Mouse (Mus musculus) heart, adult 8-10 months (tissue): ENCODE data around the gene Hes2. TPM values are rescaled to one million over a fixed set of nuclear protein-coding genes. Genes with fewer than 3 reads are reported as not detected.

Experiments used
- DNase-seq: peaks from one replicate; pipeline ENCODE4 v3.0.0; 2022; ENCODE audit warnings: low spot score
- total RNA-seq, 4 experiments: library from RNA; stranded (reverse); gene quantifications; 2 replicates each; pipeline ENCODE4 v1.2.4; 2022

The Hes2 gene
- total RNA-seq, result not detected

DNA sequence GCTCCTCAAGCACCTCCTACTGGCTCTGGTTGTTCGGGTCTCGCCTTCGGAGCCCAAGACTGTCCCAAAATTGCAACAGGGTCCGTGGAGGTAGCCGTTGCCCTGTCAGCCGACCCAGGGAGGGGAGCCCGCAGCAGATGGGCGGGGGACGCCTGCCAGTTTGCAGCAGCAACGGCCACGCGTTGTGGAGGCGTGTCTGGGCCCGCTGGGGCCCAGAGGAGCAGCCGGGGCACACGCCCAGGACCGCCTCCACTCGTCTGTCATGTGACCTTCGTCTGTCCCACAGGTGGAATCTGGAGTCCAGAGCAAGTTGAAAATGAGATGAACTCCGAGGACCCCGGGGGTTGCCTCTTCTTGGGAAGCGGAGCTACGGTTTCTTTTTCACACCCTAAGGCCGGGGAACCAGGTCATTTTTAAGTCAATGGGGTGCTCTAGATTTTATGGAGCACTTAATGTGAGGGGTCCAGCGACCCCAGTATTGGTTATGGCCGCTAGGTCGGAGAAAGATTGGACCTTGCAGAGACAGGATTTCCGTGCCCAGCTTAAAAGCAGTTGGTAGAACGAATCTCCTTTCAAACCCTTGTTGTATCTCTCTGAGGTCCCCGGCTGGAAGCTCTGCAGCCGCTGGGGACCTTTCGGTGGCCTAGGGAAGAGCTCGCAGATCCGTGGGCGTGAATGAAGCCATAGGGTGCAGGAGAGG lies at the start of gene Hes2:
TSS of gene Hes2 (plus strand) at position 283 of the 700 bp plus-strand sequence.
- no peak for DNase-seq

DNA sequence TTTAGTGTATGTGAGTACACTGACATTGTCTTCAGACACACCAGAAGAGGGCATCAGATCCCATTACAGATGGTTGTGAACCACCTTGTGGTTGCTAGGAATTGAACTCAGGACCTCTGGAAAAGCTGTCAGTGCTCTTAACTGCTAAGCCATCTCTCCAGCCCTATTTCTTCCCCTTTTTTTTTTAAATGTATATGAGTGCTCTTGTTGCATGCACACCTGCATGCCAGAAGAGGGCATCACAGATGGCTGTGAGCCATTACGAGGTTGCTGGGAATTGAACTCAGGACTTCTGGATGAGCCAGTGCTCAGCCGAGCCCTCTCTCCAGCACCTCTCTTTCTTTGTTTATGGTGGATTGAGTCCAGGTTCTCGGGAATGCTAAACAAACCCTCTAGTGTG lies 49.2 kb upstream of the Hes2 start:
- DNase-seq, result no peak

DNA sequence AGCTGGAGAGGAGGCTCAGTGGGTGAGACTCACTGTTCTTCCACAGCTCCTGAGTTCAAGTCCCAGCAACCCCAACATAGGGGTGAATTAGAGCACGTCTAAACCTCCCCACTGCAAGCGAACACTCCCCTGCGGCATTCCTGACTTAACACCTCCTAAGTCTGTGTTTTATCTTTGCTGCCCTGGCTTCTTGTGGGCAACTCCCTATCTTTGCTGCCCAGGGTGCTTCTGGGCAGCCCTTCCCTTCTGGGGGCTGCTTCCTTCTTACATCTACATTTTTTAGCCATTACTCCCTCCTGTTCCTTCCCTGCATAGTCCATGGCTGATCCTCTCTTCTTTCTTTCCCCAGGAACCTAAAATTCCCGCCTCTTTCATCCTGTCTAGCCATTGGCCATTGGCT lies 48.0 kb upstream of the Hes2 start:
- no peak for DNase-seq

DNA sequence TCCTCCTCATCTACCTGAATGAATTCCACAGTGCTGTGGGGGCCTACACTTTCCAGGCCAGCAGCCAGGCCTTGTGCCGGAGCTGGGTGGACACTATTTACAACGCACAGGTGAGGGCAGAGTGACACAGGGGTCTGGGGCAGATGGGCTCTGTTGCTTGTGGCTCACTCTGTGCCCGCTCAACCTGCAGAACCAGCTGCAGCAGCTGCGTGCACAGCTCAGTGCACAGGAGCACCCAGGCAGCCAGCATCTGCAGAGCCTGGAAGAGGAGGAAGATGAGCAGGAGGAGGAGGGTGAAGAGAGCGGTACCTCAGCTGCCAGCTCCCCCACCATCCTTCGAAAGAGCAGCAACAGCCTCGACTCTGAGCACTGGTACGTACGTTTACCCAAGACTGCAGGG lies 46.3 kb upstream of the Hes2 start:
- no peak for DNase-seq

DNA sequence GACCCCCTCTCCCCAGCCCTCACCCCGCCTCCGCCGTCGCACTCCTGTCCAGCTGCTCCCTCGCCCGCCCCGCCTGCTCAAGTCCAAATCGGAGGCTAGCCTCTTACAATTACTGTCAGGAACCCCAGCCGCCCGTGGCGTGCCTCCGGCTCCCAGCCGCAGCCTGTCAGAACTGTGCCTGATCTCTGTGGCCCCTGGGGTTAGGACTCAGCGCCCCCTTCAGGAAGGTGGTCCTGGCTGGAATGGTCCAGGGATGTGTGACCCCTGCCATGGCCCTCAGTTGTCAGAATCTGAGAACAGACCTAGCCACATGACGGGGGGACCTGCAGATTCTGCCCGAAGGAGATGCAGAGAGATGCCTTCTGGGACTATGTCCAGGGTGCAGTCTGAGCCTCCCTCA lies 44.6 kb upstream of the Hes2 start:
- no peak for DNase-seq

DNA sequence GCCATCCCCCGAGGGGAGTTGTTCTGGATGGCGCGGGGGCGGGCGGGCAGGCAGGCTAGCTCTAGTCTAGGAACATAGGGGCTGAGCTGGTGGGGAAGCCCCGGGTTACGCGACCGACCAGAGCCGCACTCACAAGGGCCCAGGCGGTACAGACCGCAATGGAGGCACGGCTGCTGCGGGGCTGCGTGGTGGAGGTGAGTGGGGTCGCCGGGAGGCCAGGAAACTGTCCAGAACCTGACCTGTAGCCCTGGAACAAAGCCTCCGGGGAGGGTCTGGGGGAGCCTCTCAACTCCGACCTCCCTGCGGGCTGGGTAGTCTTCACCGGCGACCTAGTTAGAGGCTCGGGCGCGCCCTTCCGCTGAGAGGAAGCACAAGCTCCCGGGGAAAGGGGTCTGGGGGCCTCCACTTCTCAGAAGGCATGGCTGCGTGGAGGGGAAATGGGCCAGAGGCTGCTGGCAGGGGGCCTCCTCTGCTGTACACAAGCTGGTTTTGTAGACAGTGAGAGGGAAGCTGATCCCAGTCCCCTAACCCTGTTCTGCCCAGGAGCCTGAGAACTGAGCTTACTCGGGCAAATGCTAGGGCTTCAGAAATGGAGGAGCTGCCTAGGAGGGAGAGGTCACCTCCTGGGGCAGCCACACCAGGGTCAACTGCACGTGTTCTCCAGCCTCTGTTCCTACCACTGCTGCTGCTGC lies 42.6 kb upstream of the Hes2 start, which contains the start of gene Tnfrsf25:
TSS of gene Tnfrsf25 (plus strand) at position 14 of the 692 bp plus-strand sequence.
- no peak for DNase-seq

DNA sequence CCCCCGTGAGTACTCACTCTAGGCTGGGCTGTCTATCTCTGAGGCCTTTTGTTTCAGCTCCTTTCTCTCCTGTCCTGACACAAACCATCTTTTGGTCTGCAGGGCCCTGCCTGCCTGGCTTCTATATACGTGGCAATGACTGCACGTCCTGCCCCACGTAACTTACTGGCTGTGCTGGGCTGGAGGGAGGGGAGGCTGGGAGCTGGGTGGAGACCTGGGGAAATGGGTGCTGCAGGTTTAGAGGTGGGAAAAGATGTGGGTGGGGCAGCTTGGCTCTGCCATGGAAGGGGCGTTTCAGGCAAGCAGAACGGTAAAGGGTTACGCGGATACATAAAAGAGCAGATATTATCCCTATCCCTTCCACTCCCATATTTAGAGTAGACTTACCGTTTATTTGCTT lies 41.1 kb upstream of the Hes2 start:
- no peak for DNase-seq

DNA sequence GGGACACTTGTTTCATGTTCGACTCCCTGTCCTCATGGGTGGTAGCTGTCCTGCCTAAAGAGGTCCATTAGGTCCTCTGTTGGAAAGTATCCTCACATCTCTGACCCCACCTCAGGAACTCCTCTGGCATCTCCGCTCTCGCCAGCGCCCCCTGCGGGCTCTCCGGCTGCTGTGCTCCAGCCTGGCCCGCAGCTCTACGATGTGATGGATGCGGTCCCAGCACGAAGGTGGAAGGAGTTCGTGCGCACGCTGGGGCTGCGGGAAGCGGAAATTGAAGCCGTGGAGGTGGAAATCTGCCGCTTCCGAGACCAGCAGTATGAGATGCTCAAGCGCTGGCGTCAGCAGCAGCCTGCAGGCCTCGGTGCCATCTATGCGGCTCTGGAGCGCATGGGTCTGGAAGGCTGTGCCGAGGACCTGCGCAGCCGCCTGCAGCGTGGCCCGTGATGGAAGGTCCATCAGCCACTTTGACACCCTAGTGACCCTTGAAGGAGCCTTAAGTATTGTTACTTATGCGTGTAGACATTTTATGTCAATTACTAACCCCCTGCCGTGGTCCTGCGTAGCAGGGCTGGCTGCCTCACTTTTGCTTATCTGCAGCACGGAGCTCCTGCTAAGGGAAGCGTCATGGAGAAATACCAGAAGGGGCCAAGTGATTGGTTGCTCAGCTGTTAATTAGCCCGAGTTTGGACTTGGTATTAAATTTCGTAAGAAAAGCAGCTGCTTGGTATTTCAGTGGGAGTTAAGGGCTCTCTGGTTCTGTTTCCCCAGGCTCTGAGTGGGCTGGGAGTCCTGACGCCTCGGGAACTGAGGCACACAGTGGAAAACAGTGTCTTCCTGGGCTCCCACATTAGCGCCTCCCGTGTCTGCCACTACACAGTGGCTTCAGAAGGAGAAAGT lies 39.0 kb upstream of the Hes2 start:
- no peak for DNase-seq

DNA sequence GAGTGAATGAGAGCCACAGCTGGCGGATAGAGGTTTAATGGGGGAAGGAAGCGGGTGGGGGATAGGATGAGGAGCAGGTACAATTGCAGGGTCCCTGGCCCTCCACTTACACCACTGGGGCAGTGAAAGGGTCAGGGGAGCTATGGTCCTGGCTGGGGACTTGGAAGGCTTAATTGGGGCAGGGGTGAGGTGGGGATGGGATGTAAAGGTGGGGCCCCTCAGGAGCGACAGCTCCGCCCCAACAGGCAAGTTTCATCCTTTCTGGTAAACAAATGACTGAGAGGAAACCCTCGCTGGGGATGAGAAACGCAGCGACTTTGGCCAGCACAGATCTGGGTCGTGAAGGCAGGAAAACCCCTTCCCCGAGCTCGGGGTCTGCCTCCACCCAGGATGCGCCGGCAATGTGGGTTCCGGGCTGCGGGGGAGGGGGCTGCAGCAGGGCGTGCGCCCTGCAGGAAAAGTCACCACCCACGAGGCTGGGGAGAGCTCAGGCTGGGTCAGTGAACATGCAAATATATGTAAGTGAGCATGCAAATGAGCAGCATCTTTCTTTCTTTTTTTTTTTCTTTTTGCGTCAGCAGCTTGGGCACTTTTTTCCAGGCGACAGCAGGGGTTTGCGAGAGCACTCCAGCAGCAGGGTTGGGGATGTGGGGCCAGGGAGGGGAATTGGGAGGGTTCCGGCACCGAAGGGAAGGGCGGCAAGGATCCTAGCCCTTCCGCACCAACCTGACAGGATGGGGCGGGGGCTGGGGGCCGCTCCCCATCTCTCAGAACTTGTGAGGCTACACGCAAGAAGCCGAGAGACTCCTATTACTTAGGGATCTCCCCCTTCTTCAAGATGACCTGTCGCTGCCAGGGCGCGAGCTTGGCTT lies 38.1 kb upstream of the Hes2 start:
- no peak for DNase-seq

DNA sequence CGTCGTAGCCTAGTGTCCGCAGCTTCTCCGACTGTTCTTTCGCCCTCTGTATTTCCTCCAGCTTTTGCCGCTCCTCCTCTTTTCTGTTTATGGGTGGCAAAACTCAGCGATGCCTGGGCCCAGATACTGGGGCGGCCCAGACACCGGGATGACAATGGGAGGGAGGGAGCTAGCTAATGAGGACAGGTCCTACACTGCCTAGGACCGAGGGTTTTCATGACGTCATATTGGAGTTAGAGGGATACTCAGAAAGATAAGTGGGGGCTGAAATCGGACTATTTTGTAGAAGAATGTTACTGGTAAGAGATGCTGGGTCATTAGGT lies 37.5 kb upstream of the Hes2 start:
- no peak for DNase-seq

DNA sequence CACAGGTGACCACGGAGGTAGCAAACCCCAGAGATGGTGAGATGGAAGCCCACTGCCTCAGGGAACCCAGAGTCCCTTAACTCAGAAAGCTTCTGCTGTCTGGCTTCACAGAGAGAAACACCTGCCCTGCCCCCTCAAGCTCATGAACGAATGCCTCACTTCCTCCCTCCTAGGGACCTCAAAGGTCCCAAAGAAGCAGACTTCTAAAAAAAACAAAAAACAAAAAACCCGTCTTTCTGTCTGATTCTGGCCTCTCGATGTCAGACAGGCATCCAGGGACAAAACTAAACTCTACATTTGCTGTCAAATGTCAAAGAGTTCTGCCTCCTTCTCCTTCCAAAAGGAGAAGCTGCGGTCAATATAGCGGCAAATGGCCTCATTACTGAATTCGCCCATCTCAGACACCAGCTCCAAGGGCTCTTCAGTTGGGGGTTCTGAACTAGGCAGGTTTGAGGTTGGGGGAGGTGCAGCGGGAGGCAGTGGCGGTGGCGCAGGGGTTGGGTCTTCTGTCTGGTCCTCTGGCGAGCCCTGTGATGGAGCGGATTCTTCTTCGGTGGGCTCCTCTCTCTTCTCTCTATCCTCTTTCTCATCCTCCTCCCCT lies 34.2 kb upstream of the Hes2 start:
- no peak for DNase-seq

DNA sequence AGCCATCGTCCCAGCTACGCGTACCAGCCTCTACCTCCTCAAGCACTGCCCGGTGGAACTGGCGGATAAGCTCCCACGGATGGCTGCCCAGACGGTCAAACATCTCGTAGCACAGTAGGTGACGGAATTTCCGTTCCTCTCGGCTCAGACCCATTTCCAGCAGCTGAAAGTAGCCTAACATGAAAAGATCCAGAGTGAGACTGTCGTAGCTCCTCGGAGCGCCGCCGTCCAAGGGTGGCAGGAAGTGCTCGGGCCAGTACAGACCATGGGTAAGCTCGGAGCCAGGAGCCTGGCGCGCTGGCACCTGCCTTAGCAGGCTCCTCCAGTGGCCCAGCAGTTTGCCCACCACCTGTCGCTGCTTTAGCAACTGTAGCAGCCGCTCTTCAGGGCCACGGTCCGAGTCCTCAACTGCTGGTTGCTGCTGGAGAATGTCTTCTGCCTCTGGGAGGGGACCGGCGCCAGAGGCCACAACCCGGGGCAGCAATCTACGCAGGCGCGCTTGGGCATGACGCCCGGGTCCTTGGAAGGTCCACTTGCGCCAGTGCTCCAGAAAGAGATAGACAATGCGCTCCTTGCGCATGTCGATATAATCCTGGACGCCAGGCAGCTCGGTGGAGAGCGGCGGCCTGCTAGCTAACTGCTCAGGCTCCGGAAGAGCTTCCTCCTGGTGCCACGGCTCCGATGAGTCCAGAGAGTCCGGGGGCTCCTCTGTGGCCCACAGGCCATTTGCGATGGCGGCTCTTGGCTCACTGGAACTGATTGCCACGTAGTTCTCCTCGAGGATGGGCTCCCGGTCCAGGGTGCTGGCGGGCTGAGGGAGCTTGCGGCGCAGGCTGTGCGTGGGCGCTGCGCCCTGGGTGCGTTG lies 33.3 kb upstream of the Hes2 start:
- peak; percentile 76 for DNase-seq

DNA sequence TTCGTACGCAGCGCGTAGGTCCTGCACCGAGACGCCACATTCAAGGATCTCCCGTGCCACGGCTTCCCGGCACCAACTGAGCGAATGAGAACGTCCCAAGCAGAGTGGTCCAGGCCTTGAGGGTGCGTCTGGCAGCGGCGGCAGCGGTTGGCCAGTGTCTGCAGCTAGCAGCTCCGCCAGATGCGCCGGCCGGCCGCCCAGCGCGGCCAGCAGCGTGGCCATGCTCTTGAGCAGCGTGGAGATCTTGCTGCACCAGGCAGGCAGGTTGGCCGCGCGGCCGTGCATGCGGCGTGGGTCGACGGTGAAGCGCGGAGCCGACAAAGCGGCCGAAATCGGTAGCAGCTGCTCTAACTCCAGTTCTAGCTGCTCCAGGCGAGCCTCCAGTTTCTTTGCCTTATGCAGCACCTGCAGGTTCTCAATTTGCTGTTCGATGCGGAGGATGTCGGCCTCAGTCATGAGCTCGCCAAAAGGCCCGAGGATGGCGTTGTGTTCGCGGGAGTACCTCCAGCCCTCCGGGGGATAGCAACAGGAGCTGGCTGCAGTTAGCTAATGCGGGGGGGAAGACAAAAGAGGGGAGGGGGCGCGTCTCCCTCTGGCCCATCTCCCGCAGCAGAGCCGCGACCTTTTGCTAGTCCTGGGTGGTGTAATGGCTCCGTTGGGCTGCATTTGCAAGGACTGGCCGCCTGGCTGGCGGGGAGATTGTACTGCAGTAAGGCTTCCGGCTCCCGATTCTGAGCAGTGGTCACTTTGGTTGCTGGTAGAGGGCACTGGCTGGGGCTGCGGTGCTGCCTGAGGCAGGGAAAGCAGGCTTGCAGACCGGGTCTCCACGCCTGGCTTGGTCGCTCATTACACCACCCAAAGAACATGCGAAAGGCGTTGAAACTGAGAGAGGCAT lies 32.4 kb upstream of the Hes2 start:
- DNase-seq, result no peak

DNA sequence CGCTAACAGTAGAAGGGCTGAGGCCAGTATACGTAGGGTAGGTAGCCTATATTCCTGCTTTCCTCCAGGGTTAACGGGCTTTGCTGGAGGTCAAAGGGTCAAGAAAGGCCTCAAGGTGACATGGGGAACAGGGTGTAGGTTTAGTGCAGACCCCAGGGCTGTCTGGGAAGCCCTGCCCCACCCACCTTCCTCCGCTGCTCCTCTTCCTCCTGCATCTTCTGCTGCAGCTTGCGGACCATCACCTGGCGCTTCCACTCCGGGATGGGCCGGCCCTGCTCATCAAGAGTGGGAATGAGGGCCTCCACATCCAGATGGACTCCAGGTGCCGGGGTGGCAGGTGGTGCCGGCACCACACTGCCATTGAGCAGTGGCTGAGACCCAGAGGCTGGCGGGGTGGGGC lies 30.8 kb upstream of the Hes2 start:
- DNase-seq, result no peak

DNA sequence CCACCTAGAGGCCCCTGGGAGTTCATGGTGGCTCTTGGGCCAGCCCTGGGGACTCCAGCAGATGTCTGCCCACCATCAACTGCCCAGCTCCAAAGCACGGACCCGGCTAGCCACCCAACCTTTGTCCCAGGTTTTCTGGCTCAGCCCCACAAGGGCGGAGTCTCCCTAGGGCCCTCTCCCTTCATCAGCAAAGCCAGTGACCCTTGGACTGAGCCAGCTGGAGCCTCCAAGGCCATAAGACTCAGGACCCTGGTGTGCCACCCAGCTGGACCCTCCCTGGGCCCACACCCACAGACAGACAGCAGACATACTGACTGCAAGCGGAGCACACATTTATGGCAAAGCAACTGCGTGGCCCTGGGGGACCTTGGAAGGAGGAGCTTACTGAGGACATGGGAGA lies 29.9 kb upstream of the Hes2 start:
- no peak for DNase-seq

DNA sequence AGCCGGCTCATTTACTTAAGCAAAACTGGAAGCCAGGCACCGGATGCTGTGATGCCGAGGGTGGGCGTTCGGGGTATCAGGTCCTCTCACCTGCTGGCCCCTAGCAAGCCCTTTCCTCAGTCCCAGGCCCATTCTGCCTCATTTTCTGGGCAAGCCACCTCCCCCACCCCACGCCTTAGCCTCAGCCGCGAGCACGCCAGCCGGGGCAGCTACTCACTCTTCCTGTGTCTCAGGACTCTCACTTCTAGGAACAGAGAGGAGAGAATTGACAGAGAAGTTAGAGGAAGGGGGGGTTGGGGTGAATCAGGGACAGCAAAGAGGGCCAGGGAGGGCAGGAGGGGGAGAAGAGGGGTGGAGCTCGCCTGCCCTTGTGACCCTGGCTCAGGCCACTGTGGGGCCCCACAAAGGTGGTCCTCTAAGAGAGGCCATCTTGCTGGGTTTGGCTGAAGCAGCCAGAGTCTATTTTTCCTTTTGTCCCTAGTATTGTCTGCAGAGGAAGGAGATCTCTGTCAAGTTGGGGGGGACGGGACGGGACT lies 29.2 kb upstream of the Hes2 start:
- no peak for DNase-seq

DNA sequence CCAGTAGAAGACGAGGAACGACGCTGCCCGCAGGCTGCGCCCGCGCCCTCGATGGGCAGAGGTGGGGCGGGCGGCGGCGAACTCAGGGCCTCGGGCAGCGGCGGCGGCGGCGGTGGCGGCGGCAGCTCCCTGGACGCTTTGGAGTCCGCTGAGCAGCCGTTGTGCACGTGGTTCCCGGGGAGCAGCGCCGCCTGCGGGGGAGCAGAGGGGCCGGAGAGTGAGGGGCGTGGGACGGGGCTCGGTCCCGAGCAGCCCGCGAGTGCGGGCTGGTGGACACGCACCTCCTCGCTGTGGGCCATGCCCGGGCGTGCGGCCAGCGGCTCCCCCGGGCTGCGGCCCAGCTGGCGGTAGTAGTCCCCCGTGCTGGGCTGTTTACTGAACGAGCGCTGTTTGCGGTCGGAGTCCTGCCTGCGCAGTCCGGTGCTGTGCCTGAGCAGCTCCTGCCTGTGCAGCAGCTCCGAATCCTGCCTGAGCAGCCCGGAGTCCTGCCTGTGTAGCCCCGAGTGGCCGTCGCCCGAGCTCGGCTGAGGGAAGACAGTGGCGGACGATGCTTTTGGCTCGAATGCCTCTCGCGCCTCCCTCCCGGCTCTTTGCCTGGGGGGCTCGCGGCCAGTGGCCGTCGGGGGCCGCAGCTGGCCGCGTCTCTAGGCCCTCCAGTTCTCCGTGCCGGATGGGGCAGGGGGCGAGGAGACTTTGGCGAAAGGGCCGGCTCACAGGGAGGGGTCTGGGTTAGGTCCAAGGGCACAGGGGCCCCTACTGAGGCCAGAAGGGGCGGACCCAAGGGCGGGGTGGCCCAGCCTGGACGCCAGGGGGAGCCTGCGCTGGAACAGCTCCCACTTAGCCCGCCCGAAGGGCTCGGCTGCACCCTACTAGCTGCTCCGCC lies 27.7 kb upstream of the Hes2 start:
- DNase-seq, result peak; percentile 33
